ENCODE assay signal across 14 mouse cellular contexts in genomic region chr16:88404331-88404730, GRCm38 (mm10).
"Had no signal": no experiment of that assay in that cellular context is flagged by ENCODE, and none has a peak within 500 bp of the region (broad histone marks: within the 10 kb centered on the region; RNA-seq: fewer than 3 reads in every experiment).

No protein-coding gene starts in this region.

- DNase-seq: lung, adult 2 months; lung, postnatal 14 days; lung, postnatal 36 days; retina, postnatal 1 day; right cerebral cortex, adult 18-20 months; right cerebral cortex, postnatal 25 days; right cerebral cortex, postnatal 4 days; spleen, adult 18-20 months; thymus, adult 18-20 months; thymus, postnatal 14 days; thymus, postnatal 36 days had no signal

- ATAC-seq: lung, postnatal 0 days; midbrain, embryonic 13.5 days; midbrain, embryonic 15.5 days had no signal
